Mouse (Mus musculus) lung, adult 18-20 months (tissue): ENCODE measurements at regions not wholly inside any gene's neighbourhood (a gene's known extent, or its start where the extent isn't known, plus 50 kb on each side); places are given as distances from the start of the nearest gene placed in this dataset.
A peak's percentile ranks its signal among the peaks of the same experiment; 100 is the strongest.

Experiments
- DNase-seq, 2 experiments: peaks; one replicate each; pipeline ENCODE4 v3.0.0; 2022; ENCODE audit warnings: mixed read lengths in 2 of 2

- DNase-seq = no peak
Observed at GRCm38 (mm10) chr11:24619021-24619420, 541.2 kb downstream of the Bcl11a start.

GRCm38 (mm10) chr11:24628619-24629018 lies 550.8 kb downstream of the Bcl11a start:
- DNase-seq = no peak

GRCm38 (mm10) chr11:24629431-24629830 lies 551.6 kb downstream of the Bcl11a start:
- DNase-seq = no peak

GRCm38 (mm10) chr11:24630403-24630900 lies 552.6 kb downstream of the Bcl11a start:
- DNase-seq = no peak

- DNase-seq = no peak
Observed at GRCm38 (mm10) chr11:24631651-24632050, 553.8 kb downstream of the Bcl11a start.

- DNase-seq = no peak
Observed at GRCm38 (mm10) chr11:24636716-24637115, 558.9 kb downstream of the Bcl11a start.

- no peak for DNase-seq
Observed at GRCm38 (mm10) chr11:24643439-24644109, 565.7 kb downstream of the Bcl11a start.

- no peak for DNase-seq
Observed at GRCm38 (mm10) chr11:24652852-24653251, 575.0 kb downstream of the Bcl11a start.

DNA sequence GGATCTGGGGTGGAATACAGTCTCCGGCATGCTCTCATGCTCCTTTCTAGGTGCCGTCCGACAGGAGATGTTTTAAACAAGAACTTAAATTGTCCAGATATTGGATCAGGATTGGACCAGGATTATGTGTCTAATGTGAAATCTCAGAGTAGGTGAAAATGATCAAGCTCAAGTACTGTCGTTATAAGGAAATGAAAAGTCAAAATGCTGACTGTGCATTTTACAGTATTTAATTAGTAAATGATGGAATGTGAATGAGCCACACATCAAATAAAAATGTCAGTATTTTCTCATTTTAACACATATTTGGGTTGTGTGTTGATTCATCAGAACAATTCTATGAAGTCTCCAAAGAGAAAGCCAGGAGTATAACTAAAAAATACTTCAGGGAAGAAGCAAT lies 586.2 kb downstream of the Bcl11a start:
- no peak for DNase-seq

- no peak for DNase-seq
Observed at GRCm38 (mm10) chr11:24665310-24665709, 587.5 kb downstream of the Bcl11a start.

GRCm38 (mm10) chr11:24671662-24672061 lies 593.8 kb downstream of the Bcl11a start:
- no peak for DNase-seq

GRCm38 (mm10) chr11:24673248-24674207 lies 595.7 kb downstream of the Bcl11a start:
- no peak for DNase-seq

DNA sequence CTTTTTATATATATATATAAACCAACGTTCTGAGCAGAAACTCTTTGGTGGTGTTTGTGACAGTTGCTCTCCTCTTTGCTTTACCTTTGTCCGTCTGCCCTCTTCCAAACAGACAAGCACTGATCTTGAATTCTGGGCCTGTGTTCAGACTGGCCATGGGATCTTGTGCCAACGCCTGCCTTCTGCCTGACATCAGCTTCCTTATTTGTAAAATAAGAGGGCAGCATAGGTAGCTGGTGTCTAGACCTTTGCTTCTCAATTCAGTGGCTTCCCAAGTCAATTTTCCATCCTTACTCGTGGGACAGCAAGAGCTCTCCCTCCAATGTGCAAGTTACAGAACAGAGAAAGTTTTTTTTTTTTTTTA lies 596.3 kb downstream of the Bcl11a start:
- DNase-seq = no peak

DNA sequence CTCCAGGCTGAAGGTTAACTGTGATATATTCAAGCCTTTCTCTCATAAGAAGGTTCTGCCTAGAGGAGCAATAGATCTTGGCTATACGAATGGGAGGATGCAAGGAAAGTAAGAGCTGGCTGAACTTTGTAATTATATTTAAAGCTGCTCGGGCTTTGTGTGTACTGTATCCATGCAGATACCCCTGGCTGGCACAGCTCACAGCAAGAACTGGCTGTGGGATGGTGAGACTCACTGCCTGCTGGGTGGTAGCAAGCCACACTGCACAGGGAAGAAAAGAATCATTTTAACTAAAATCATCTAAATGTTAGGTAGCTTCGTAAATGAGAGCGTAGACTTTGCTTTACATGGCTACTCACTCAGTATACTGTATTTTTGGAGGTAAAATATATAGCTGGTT lies 599.2 kb downstream of the Bcl11a start:
- DNase-seq = no peak

GRCm38 (mm10) chr11:24679581-24679980 lies 601.7 kb downstream of the Bcl11a start:
- no peak for DNase-seq

DNA sequence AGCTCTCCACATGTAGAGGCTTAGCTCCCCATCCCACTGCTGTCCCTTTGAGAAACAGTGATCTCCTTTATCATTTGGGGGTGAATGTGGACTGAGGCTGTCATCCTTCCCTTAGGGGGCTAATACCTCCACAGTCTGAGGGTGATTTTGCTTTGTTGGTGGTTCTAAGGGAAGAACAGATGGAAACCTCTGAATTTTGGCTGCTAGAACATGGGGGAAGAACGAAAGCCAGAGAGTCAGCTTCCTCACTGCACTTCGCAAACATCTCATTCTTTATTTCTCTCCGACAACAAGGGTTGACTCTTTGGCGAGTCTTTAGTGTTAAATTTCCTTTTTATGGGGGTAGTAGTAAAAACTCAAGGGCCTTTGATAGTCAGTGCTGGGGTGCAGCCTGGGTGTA lies 604.6 kb downstream of the Bcl11a start:
- DNase-seq = no peak

DNA sequence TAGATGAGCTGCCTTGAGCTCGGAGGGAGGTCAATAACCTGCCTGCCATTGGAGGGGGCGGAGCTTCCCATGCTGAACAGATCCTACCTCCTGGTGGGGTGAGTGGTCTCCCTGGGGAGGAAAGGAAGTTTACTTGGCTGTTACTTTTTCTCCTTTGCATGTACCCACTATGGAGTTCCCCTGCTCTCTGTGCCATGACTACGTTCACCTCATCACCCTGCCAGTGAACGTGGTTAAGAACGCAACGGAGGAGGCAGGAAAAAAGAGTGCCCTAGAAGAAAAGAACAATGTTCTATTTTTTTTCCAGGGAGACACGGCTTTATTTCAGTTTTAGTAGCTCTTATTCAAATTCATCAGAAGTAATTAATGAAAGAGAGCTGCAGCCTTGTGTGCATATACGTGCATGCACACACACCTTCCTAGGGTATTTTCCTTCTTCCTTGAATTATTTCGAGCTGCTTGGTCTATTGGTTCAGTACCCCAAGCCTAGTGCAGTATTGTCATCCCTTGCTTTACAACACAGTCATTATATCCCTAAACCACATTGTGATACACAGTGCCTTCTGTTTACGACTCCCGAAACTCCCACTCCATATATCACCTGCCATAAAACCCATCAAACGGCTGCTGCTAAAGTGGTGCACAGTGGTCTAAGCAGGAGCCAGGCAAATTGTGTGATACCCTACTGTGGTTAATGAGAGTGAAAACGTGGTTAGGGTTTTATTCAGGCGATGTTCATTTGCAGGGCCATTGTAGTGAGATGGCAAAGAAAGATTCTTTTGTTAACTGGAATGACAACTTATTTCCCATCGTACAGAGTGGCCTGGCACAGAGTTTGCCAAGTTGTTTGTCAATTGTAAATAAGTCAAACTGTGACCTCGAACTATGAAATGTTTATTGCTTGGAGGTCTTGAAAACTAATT lies 608.0 kb downstream of the Bcl11a start:
- no peak for DNase-seq

GRCm38 (mm10) chr11:24688160-24688782 lies 610.4 kb downstream of the Bcl11a start:
- DNase-seq = no peak

DNA sequence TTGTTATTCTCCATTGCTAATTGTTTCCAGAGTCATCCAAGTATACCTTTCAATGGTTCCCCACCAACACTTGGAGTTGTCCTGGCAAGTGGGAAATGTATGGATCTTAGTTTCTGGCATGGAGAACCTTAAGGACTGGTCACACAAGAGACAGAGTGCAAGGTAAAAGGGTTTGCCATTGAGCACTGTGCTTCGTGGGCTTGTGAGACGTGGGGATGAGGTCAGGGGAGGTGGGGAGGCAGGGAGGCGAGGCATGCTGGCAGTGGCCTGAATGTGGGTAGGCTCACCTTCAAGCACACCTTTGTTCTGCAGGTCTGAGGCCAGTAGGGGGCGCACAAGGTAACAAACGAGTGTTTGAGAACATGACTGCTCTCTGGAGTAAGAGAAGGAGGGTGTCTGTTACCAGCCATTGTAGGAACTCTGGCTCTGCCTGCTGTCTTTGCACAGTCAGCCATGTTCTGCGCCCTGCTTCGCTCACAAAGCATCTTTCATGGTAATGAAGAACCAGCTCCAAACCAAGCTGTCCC lies 612.0 kb downstream of the Bcl11a start:
- peak; percentile 4 to 5 for DNase-seq

DNA sequence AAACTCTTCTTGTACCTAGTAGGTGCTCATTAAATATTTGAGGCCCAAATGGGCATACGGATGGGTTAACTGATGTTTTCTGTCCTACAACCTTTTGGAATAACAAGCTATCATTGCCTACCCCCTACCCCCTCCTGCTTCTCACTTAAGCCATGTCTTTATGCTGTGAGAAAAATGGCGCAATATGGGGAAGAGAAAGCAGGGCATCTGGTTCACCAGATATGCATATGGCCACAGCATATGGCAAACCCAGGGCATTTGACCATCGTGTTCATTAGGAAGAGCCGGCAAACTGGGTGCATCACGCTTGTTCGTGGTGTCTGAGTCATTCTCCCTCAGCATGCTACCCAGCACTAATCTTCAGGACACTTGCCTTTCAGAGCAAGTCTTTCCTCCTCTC lies 616.1 kb downstream of the Bcl11a start:
- DNase-seq = no peak

- no peak for DNase-seq
Observed at GRCm38 (mm10) chr11:24695010-24695720, 617.3 kb downstream of the Bcl11a start.
